18 mouse cellular contexts compared by ENCODE assay signal in genomic region chr1:156024831-156025503, GRCm38 (mm10). TPM values are rescaled to one million over a fixed set of nuclear protein-coding genes. Genes with fewer than 3 reads are reported as not detected.
A peak's percentile ranks its signal among the peaks of the same experiment; 100 is the strongest.
DNase-seq lines count a peak whose midpoint lies in the region; ATAC-seq lines count a peak whose summit lies in the region.
"Had no signal": no experiment of that assay in that cellular context is flagged by ENCODE, and none has a peak within 500 bp of the region (broad histone marks: within the 10 kb centered on the region; RNA-seq: fewer than 3 reads in every experiment).

No protein-coding gene starts in this region.

- peak overlapping the region; percentile 50 for H3K27ac ChIP-seq in macrophage
- H3K27ac ChIP-seq: embryonic facial prominence, embryonic 13.5 days; hindbrain, embryonic 12.5 days; intestine, embryonic 15.5 days; left cerebral cortex, adult 2 months; neural tube, embryonic 13.5 days had no signal

- no peak for ATAC-seq in megakaryocyte-erythroid progenitor cell, adult 5-6 weeks (replicated peaks; ENCODE audit: low FRiP score, low TSS enrichment, poor library complexity, severe bottlenecking)
- ATAC-seq: activated CD4-positive, CD25-positive, alpha-beta regulatory T cell, adult 4 months; intestine, embryonic 15.5 days had no signal

- no peak overlapping the region for H3K4me3 ChIP-seq in macrophage (ENCODE audit: inconsistent target)
- H3K4me3 ChIP-seq: embryonic facial prominence, embryonic 13.5 days; hindbrain, embryonic 12.5 days; intestine, embryonic 15.5 days; left cerebral cortex, adult 2 months; neural tube, embryonic 13.5 days had no signal

- peaks cover 42% of the 10 kb centered on the region for H3K36me3 ChIP-seq in macrophage (ENCODE audit: inconsistent target)

- peak; percentile 22 for DNase-seq in heart, adult 11 months
- no peak for DNase-seq in heart, adult 8-10 months (ENCODE audit: low spot score)
- DNase-seq in right cerebral cortex, postnatal 25 days = peak; percentile 7
- no peak for DNase-seq in right cerebral cortex, postnatal 4 days
- no peak for DNase-seq in urinary bladder, postnatal 4 days (ENCODE audit: low spot score in 2 of 2)
- DNase-seq: adrenal gland, postnatal 14 days; cerebellum, adult 9-10 months; heart, adult 18-20 months; lung, adult 2 months; thymus, adult 18-20 months had no signal

- peaks cover 96% of the 10 kb centered on the region for H3K79me2 ChIP-seq in macrophage (ENCODE audit: inconsistent target)

- 21% methylated on average over 8 of the region's 8 CpGs for WGBS in macrophage (ENCODE audit: missing documents)

RNA-seq across cellular contexts. Expression of gene Tor1aip2, which starts 10.2 kb away (rescaled TPM):
- total RNA-seq in heart, adult 8-10 months (2022) = 10 to 100 TPM; 40.1 to 47.9 (median 42.6) TPM
- total RNA-seq in macrophage (2018; cell fraction: chromatin; rRNA removed) = 100 to 1,000 TPM; 115 to 658 (median 315) TPM
- 100 to 1,000 TPM; 128 to 271 (median 186) TPM for total RNA-seq in macrophage (2018; cell fraction: cytosol; rRNA removed)
- total RNA-seq in macrophage (2018; cell fraction: nucleus; rRNA removed) = 100 to 1,000 TPM; 175 to 740 (median 411) TPM
- polyA plus RNA-seq in macrophage (2018) = 97.1 to 163 TPM (median 107 TPM) in 3 replicates
- total RNA-seq in megakaryocyte-erythroid progenitor cell, adult 5-6 weeks (2014; fragmentation: Nextera tagmentation) = 85.3 and 102 TPM in 2 replicates
- total RNA-seq in megakaryocyte-erythroid progenitor cell, adult 5-6 weeks (2017) = 69.9 and 77.6 TPM in 2 replicates

RNA-seq across cellular contexts. Expression of gene Tor1aip1, which starts 11.3 kb away (rescaled TPM):
- total RNA-seq in heart, adult 8-10 months (2022) = 10 to 100 TPM; 72.6 to 96.0 (median 85.4) TPM
- 100 to 1,000 TPM; 182 to 728 (median 386) TPM for total RNA-seq in macrophage (2018; cell fraction: chromatin; rRNA removed)
- total RNA-seq in macrophage (2018; cell fraction: cytosol; rRNA removed) = 100 to 1,000 TPM; 150 to 301 (median 218) TPM
- total RNA-seq in macrophage (2018; cell fraction: nucleus; rRNA removed) = 100 to 1,000 TPM; 175 to 525 (median 344) TPM
- 138 to 155 TPM (median 152 TPM) in 3 replicates for polyA plus RNA-seq in macrophage (2018)
- total RNA-seq in megakaryocyte-erythroid progenitor cell, adult 5-6 weeks (2014; fragmentation: Nextera tagmentation) = 45.5 and 53.1 TPM in 2 replicates
- 22.6 and 26.2 TPM in 2 replicates for total RNA-seq in megakaryocyte-erythroid progenitor cell, adult 5-6 weeks (2017)

RNA-seq across cellular contexts. Expression of gene Cep350, which starts 51.9 kb away (rescaled TPM):
- total RNA-seq in heart, adult 8-10 months (2022) = 10 to 100 TPM; 36.6 to 44.2 (median 39.7) TPM
- total RNA-seq in macrophage (2018; cell fraction: chromatin; rRNA removed) = 100 to 1,000 TPM; 226 to 493 (median 310) TPM
- total RNA-seq in macrophage (2018; cell fraction: cytosol; rRNA removed) = 10 to 100 TPM; 27.2 to 53.9 (median 40.1) TPM
- total RNA-seq in macrophage (2018; cell fraction: nucleus; rRNA removed) = 100 to 1,000 TPM; 117 to 399 (median 170) TPM
- 15.1 to 24.6 TPM (median 18.4 TPM) in 3 replicates for polyA plus RNA-seq in macrophage (2018)
- 41.6 and 41.9 TPM in 2 replicates for total RNA-seq in megakaryocyte-erythroid progenitor cell, adult 5-6 weeks (2014; fragmentation: Nextera tagmentation)
- 51.8 and 60.2 TPM in 2 replicates for total RNA-seq in megakaryocyte-erythroid progenitor cell, adult 5-6 weeks (2017)

Comparison
In these comparisons a context has a peak if more than half of its experiments do, and no peak if none do; other contexts are left out.
1. DNase-seq: peak in heart, adult 11 months (single experiment) and right cerebral cortex, postnatal 25 days (single experiment); none in heart, adult 8-10 months (single experiment), right cerebral cortex, postnatal 4 days (single experiment) and urinary bladder, postnatal 4 days (0 of 2).